Mouse (Mus musculus) right cerebral cortex, postnatal 14 days (tissue): ENCODE data around the gene Sipa1.

Experiments used
- DNase-seq: peaks from one replicate; pipeline ENCODE4 v3.0.0; 2022

Sipa1 gene

GRCm38 (mm10) chr19:5601752-5602541 lies 61.6 kb downstream of the Sipa1 start, which contains the start of gene Rnaseh2c:
Gene Rnaseh2c (plus strand): TSS chr19:5601873.
- peak; percentile 71 for DNase-seq
